Mouse (Mus musculus) erythroid progenitor cell, adult 5-6 weeks (primary cell): ENCODE measurements at regions not wholly inside any gene's neighbourhood (a gene's known extent, or its start where the extent isn't known, plus 50 kb on each side); places are given as distances from the start of the nearest gene placed in this dataset.
"Not testable (repeated sequence)": the region's sequence is repeated elsewhere in the genome, so short reads cannot be mapped to it uniquely, and the experiment has no call there.

Experiments used
- ATAC-seq: replicated peaks from 2 replicates; pipeline ENCODE4 v1.8.0; 2016; ENCODE audit warnings: moderate number of reproducible peaks, mild to moderate bottlenecking, moderate TSS enrichment, inconsistent platforms; ENCODE audit not compliant: poor library complexity, low FRiP score, severe bottlenecking

- no peak for ATAC-seq
These were observed 195.8 kb upstream of the Prok2 start for GRCm38 (mm10) chr6:99921966-99922365.

- no peak for ATAC-seq
These were observed 193.8 kb upstream of the Prok2 start for GRCm38 (mm10) chr6:99919816-99920562.

- ATAC-seq: no peak
These were observed 192.2 kb upstream of the Prok2 start for GRCm38 (mm10) chr6:99918351-99918750.

DNA sequence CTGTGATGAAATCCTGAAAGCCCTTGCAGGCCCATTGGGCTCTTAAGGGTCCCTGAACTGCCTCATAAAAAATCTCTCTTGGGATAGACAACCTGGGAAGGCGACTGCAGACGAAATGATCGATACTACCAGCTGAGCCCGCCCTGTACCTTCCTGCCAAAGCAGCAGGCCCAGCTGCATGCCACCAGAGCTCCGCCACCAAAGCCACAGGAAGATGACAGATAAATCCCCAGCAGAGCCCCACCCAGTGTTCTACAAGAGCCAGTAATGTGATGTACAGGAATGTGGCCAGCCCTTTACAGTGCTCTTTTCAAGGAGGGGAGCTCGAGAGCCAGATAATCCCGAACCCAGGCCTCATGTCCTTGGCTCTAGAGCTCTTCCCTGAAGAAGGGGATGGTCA is 183.7 kb upstream of the Prok2 start:
- 0 out of 2 replicates have a peak, but pooled peaks have one; percentile 43 for ATAC-seq

DNA sequence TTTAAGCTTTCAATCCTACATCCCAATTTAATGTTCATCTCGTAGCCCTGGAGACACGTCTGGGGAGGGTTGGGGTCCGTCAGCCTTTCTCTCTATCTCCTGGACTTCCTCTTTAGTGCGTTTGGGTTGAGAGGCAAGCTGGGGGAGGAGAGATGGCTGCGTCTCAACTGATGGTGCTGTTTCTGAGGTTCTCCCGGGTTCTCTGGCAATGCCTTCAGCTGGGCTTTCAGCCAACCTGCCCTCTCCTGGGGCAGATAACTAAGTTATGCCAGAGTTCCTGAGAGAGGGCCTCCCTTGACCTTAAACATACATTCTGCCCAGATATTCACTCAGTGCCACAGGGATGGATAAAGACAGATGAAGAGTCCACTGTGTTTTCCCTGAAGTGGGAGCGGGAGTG is 183.3 kb upstream of the Prok2 start:
- ATAC-seq: no peak

- ATAC-seq: no peak
These were observed 181.9 kb upstream of the Prok2 start for GRCm38 (mm10) chr6:99908066-99908465.

- no peak for ATAC-seq
These were observed 179.0 kb upstream of the Prok2 start for GRCm38 (mm10) chr6:99905194-99905593.

DNA sequence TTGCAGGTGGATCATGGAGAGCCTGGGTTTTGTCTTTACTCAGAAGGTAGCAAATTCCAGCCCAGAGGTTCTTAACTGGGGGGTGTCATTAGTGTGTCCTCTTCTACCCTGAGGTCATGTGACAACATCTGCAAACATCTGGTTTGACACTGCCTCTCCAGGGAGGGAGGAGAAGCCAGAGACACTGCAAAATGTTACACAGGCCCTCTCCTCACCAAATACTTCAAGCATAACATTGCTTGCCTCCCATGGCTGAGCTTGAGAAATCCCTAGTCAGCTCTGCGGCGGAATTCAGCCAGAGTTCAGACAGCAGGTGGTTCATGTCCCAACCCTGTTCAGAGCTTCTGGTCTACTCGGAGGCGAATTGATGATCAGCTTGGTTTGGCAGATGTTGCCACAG is 178.4 kb upstream of the Prok2 start:
- no peak for ATAC-seq

DNA sequence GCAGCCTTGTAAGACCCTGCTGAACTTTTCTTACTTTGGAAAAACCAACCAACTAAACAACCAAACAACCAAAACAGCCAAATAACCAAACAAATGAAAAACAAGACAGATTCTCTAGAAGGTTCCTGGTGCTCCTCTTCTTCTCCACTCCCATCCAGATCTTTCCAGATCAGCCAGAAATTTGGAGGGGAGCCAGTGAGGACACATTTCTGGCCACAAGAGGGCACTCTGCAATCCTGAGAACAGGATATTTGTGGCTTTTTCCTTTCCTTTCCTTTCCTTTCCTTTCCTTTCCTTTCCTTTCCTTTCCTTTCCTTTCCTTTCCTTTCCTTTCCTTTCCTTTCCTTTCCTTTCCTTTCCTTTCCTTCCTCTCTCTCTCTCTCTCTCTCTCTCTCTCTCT is 177.9 kb upstream of the Prok2 start:
- not testable (repeated sequence) for ATAC-seq

GRCm38 (mm10) chr6:99901564-99901963 is 175.4 kb upstream of the Prok2 start:
- no peak for ATAC-seq

DNA sequence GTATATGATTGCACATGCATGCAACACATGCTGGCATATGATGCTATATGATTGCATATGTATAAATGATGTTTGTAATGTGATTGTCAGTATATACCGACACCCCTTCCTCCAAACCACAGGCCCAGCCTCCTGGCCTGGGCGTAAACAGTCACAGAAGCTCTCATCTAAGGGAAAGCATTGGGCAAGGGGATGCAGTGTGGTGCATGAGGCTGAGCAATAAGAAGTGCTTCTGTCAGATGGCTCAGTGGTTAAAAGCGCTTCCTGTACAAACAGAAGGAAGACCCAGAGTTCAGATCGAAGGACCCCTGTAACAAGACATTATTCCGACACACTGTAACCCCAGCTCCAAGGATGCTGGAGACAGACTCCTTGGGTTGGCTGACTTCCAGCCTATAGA is 175.0 kb upstream of the Prok2 start:
- ATAC-seq: no peak

- ATAC-seq: no peak
These were observed 173.5 kb upstream of the Prok2 start for GRCm38 (mm10) chr6:99899704-99900103.

DNA sequence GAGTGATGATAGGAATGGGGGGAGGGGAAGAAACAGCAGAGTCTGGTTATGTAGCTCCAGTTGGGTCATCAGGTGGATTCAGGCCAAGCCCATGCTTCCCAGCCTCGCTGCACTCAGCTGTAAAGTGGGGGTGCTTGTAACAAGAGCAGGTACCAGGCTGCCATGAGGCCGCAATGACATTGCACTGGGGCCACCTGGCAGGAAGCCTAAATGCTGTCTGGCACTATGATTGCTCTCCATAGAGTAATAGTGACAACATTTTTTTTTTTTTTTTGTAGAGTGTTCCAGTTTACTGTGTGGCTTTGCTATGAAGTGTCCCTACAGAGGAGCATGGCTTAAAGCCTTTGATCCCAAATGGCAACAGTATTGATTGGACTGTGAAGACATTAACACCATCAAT is 171.9 kb upstream of the Prok2 start:
- no peak for ATAC-seq

GRCm38 (mm10) chr6:99895558-99895957 is 169.4 kb upstream of the Prok2 start:
- ATAC-seq: no peak

DNA sequence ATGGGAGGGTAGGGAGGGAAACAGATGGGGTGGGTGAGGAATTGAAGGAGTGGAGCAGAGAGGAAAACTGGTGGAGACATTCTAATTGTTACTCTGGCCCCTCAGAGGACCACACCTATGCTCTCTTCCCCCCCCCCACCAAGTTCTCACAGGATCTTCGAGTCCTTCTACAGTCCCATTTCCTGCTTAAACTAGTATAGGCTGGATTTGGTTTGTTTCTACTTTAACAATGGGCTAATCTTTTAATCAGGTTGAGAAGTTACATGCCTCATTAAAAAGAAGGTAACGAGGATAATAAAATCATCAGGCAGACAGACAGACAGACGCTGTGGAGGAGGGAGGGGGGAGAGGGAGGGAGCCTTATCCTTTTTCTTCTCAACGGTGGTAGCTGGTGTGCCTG is 167.7 kb upstream of the Prok2 start:
- no peak for ATAC-seq

GRCm38 (mm10) chr6:99892204-99892603 is 166.0 kb upstream of the Prok2 start:
- ATAC-seq: no peak

DNA sequence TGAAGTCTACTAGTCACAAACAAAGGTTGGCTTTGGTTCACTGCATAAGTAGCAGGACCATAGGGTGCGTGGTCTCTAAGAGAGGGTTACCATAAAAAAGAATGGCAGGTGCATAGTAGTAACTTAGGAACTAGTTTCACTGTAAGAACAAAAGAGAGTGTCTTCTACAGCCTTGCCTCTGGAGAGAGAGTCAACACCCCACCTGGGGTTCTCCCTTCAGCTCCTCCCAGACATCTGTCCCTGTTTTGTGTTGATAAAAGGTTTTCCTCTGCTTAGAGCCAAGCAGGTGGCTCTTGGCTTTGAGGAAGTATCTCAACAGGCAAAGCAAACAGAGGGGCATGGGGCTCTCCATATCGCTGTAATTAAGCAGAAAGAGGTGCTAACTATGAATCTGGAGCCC is 165.6 kb upstream of the Prok2 start:
- no peak for ATAC-seq

GRCm38 (mm10) chr6:99890805-99891204 is 164.6 kb upstream of the Prok2 start:
- ATAC-seq: no peak

DNA sequence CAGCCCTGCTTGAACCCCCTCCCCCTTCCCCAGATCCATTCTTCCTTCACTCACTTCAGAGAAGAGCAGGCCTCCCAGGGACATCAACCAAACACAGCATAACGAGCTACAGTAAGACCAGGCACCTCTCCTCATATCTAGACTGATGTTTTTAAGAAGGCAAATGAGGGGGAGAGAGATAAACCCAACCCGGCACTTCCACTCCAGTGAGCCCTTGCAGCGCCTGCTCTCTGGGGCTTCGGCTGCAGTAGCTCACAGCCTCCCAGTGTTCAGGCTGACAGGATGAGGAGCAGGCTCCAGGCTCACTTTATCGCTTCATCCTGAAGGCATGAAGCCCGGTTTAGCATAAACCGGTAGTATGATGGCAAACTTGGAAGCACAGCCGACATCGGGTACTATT is 162.9 kb upstream of the Prok2 start:
- ATAC-seq: no peak

GRCm38 (mm10) chr6:99887904-99888303 is 161.7 kb upstream of the Prok2 start:
- no peak for ATAC-seq

GRCm38 (mm10) chr6:99884755-99885154 is 158.6 kb upstream of the Prok2 start:
- ATAC-seq: no peak

DNA sequence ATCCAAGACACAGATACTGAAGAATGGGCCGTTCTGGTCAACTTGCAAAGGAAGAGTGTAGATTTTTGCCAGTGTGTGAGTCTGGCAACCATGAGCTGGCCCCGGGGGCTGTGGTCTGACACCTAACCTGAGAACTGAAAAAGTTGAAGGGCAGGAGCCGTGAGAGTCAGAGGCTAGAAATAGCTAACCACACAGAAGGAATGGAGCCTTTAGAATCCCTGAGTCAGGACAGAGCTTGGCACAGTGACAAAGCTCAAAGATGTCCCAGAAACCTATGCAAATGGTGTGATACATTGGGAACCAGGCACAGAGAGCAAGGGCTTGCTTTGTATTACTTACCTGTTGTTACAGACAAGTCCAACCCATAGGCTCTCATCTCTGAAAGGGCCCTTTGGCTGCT is 157.9 kb upstream of the Prok2 start:
- no peak for ATAC-seq
